Mouse (Mus musculus) stomach, postnatal 0 days (tissue): ENCODE measurements around the gene Arpc2.

ENCODE experiments used
- CTCF ChIP-seq: IDR thresholded peaks from 2 replicates; pipeline ENCODE4 v1.5.1; 2016; ENCODE audit warnings: antibody characterized with exemption, low read depth, mild to moderate bottlenecking, moderate library complexity
- EP300 ChIP-seq: optimal IDR thresholded peaks from 2 replicates; pipeline ENCODE3; 2016; ENCODE audit warnings: antibody characterized with exemption

DNA sequence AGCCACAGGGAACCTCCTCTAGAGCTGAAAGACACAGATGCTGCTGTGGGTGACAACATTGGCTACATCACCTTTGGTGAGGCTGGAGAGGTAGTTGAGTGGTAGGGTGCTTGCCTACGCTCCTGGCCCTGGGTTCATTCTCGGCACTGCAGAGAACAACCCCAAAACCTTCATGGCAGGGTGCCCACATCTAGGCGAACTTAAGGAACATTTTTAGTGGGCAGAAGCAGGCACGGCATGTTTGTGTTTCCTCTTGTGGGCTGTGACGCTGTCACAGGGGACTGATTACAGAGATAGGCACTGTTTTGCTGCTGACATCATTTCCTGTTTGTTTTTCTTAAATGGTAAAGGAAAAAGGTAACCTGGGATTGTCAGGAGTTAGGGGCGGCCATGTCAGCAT is 26.6 kb downstream of the Arpc2 start:
- TF ChIP-seq CTCF, result no peak
- no peak for TF ChIP-seq EP300
